Mouse (Mus musculus) 3134 (cell line): ENCODE data around the gene Rtn2.

Experiments used
- DNase-seq: peaks from one replicate; pipeline ENCODE4 v3.0.0-alpha.2; 2011; ENCODE audit warnings: low spot score; ENCODE audit not compliant: insufficient read length; ENCODE audit errors: extremely low read depth

Rtn2 gene

GRCm38 (mm10) chr7:19341761-19342409, 59.5 kb downstream of the Rtn2 start:
- peak; percentile 54 for DNase-seq

DNA sequence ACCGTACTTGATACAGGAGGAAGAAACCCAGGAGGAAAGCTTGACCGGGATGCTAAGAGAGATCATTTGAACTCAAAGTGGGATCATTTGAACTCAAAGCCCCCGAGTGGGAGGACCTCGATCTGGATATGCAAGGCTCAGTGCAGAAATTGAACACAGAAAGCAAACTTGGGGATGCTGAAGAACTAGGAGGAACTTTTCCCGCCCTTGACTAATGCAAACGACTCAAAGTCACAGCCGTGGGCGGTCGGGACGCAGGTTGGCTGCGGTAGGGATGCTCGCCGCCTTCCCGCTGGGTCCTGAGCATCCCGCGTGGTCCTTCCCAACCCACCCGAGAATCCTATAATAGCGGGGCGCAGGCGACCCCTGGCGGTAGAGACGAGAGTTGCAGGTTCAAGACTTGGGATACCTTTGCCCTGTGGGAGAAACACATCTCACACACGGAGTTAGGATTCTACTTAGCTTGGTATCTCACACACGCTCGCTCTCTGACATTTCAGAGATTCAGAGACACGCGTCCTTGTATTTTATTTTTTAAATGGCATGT, 60.1 kb downstream of the Rtn2 start:
- DNase-seq: peak; percentile 74

- DNase-seq: peak; percentile 68
Observed at GRCm38 (mm10) chr7:19343210-19343808, 60.9 kb downstream of the Rtn2 start.

DNA sequence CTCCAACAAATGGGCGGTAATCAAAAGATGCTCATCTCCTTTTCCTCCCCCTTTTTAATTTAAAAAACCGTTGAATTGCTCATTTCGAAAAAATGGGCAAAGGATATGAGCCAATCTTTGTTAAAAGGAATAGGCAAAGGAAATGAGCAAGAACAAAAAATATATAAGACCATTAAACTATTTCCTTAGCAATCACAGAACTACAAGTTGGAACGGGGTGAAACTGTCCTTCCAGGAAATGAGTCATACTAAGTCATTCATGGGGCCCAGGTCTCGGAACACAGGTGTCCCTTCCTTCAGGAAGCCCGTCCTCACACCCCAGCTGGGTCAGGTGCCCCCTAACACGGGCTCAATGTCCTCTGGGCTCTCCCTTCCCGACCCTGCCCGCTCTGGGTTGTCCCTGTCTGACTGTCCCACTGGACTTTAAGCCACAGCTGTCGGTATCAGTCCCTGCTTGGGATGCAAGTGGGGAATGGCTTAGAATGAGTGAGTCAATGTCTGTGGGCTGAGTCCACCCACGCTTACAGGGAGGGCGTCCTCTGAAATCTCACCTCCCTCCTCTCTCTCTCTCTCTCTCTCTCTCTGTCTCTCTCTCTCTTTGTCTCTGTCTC, 61.9 kb downstream of the Rtn2 start, which contains the start of gene Ercc1:
Gene Ercc1, plus strand, starts transcription at position 542 of the 611 bp plus-strand sequence.
- DNase-seq: peak; percentile 85

DNA sequence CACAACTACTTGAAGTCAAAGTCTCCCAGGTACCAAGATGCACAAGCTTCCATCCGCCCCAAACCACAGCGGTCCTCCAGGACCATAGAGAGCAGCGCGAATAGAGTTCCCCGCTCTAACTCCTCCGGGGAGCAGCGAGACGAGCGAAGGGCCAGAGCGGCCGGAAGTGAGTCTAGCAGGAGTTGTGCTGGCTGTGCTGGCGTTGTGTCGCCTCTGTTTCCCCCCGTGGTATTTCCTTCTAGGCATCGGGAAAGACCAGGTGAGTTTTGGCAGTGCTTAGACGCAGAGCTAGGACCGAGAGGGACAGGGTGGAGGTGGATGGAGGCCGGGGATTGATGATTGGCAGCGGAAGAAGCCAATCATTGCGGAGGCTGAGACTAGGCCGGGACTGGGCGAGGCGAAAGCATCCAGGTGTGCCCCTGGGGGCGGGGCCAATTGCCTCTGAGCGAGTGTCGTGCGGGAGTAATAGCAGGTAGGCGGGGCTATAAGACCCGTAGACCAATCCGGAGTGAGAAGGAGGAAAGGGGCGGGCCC, 62.6 kb downstream of the Rtn2 start:
- DNase-seq: peak; percentile 95
